Mouse (Mus musculus) fat pad, adult 2 months (tissue): ENCODE measurements around the gene Pitx1.

Source experiments
- DNase-seq: peaks from one replicate; pipeline ENCODE4 v3.0.0-alpha.2; 2011; ENCODE audit warnings: low read depth, low spot score; ENCODE audit errors: extremely low read depth

The Pitx1 gene

DNA sequence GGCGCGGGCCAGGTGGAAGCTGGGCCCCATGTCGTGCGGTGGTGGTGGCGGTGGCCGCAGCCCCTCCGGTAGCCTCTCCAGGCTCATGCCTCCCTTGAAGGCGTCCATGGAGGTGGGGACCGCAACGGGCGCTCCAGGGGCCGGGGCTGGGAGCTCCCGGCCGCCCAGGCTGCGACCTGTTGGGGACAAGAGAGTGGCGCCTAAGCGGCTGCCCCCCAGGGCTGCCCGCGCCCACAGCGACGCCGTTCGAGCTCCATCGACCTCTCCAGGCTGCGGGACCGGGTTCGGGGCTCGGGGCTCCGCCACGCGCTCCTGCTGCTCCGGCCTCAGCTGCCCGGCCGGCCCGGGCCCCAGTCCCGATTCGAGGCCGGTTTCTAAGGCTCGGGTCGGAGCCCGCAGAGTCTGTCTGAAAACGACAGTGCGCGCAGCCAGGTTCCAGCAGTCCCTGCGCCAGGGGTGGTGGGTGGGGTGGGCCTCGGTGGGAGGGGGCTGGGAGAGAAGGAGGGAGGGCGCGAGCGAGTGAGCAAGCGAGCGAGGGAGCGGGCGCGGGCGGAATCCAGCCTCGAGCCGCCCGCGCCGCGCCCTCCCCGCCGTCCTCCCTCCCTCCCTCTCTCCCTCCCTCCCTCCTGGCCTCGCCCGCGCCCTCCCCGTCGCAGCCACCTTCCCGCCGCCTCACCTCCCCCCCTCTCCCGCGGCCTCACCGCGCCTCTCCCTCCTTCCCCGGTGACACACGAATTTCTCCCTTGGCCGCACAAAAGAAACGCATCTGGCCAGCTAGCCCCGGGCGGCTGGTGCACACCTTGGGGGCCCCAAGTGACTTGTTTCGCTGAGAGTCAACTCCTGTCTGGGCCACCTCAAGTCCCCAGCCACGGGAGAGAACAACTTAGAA, 4.9 kb downstream of the Pitx1 start:
- DNase-seq: no peak

DNA sequence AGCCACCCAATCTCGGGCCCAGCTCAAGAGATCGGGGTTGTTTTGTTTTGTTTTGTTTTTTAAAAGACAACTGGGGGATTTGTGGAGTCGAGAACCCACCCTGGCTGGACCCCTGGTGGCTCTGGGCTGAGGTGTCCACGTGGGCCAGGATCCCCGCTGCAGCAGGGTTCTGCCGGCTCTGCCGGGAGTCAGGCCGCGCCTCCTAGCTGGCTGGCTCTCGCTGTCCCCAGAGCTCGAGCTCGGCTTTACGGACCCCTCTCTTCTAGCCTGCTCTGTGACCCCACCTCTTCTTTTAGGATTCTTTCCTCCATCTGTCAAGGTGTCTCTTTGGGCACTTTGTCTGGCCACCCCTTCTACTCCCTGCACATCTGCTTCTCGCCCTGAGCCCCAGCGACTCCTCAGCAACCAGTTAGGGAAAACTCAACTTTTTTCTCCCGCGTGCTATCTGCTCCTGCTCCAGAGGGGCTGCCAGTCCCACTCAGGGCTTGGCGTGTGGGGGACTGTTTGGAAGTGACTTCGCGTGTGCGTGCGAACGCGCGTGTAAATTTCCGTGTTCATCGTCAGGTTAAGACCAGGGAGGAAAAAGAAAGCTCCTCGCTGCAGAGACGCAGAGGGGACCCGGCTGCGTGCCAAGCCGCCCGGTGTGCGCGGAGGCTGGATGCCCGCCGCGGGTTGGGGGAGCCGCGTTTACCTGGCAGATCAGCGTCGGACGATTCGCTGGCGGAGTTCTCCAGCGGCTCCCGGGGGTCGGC, 5.7 kb downstream of the Pitx1 start:
- DNase-seq: no peak

DNA sequence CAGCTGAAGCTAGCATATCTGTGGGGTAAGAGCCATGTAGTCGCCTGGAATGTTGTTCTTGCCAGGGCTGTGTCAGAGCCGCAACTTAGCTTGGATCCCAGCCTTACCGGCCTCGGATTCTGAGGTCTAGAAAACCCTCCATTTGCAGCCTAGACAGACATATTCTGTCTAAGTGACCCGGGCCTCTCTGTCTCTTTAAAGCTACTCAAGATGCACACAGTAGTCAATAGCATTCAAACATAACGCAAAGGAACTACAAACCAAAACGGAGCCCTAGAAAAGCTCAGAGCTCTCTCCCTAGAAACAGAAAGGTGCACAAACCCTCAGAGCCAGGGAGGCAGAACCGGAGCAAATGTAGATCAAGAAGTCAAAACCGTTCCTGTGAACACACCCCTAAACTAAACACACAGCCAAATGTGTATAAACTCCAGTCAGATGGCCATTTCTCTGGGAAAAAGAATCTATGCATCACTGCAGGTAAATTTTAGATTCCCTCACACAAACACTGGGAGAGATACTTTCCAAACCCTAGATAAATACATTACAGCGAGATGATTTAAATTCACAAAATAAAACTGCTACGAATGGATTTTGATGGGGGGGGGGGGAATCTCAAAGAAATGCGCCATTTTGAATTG, 6.9 kb downstream of the Pitx1 start:
- DNase-seq: no peak

DNA sequence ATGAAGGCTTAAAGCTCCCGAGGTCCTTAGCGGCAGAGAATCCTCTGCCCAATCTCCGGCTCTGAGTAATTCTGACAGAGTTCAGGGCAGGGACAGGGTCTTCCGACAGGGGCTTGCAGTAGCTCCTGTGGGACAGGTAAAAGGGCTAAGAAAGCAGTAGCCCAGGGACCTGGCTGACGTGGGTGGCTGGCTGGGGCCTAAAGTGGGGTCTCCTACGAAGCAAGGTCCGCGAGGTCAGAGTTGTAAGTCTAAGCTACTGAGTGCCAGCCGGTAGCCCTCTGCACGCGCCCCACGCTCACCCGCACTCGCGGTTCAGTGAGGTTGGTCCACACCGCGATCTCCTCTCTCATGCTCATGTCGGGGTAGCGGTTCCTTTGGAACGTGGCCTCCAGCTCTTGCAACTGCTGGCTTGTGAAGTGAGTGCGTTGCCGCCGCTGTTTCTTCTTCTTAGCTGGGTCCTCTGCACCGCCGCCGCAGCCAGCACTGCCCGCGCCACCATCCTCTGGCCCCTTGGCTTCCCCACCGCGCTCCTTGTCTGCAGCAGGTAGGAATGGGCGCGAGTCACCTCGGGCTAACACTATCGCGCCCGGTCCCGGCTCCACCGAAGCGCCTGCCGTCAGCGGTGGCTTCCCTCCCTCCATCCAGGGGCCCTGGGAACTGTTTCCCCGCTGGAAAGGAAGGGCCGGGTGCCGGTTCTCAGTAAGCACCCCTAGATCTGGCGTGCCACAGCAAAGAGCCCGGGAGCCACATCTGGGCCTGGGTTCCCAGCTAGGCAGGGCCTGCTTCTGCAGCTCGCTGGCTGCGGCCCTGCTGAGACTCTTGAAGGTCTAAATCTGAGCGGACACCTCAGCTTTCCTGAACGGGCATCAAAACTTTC, 7.6 kb downstream of the Pitx1 start:
- no peak for DNase-seq

DNA sequence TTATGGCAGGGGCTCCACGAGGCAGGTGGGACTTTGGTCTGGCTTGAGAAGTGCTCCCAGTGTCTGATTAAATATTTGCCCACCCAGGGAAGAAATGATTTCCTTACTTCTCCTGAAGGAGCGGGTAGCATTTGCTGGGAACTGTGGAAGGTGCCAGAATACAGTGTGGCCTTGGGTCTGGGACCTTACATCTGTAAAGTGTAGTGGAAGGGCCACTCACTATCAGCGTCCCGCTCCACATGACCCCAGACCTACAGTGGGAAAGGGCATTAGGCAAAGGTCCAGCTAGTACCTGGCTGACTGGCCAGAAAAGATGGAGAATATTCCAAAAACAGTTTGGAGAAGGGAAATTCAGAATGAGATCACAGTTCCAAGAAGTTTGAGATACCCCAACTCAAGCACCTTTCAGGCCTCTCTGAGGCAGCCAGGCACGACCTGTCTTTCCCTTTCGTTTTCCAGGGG, 8.3 kb downstream of the Pitx1 start:
- DNase-seq: no peak

DNA sequence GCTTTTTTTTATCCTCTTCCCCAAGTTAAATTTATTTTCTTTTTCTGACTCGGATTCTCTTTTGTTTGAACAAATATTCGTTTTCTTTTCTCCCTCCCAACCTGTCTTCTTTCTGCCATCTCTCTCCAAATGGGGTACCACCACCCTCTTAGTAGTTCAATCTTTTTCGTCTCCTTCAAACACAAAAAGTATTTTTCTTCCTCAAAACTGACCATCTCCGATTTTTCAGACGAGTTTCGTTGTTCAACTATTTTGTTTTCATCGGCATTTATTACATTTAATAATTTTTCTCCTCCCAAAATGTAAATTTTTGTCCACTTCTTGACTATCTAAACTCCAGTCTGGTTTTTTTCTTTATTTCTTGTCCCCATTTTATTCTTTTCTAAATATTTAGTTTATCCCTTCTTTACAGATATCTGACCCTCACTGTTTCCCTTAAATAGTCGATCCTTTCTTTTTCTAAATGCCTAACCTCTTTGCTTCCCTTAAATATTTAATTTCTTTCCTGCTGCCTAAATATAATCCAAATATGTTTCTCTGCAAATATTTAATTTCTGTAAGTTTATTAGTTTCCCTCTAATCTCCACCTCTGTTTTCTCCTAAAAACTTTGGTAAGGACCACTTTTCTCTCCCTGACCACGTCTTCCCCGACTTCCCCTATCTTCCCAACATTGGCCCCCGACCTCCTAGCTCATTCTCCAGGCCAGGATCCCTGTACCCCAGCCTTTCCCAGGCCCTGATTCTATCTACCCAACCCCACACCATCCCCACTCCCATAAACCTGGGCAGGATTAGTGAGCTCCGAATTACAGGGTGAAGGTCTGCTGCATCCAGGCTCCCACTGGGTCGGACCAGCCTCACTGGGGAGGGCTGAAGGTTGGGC, 9.0 kb downstream of the Pitx1 start:
- DNase-seq: no peak

DNA sequence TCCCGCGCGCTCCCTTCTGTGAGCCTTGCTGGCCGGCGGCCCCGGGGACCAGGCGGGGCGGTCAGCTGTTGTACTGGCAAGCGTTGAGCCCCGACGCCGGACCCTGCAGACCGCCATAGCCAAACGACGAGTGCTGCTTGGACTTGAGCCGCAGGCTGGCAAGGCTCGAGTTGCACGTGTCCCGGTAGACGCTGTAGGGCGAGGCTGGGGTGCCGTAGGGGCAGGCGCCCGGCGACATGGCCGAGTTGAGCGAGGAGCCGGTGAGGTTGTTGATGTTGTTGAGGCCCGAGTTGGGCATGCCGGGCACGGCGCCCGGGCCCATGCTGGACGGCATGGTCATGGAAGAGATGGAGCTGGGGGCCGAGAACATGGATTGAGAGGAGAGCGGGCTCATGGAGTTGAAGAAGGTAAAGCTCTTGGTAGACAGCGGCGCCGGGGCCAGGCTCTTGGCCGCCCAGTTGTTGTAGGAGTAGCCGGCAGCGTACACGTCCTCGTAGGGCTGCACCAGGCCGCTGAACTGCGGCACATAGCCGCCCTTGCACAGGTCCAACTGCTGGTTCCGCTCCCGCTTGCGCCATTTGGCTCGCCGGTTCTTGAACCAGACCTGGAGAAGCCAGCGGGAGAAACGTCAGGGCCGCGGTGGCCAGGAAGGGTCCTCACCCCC, 9.9 kb downstream of the Pitx1 start:
- DNase-seq: no peak

DNA sequence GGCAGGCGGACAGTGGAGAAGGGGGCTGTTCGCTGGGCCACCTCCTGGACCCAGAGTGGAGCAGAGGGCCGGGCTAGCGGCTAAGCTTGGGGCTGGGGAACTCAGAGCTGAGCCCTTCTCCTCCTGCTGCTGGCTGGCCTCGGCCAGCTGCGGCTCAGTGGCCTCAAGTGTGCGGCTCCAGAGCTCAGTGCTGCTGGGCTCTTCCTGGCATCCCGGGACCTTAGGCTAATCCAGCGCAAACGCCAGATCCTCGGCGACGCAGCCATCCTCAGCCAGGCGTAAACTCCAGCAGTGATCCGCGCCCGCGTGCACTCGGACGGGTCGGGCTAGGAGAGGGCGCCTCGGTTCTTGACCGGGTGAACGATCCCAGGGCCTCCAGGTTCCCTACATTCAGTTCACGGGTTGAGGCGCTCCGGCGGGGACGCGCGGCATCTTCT, 10.7 kb downstream of the Pitx1 start:
- no peak for DNase-seq

DNA sequence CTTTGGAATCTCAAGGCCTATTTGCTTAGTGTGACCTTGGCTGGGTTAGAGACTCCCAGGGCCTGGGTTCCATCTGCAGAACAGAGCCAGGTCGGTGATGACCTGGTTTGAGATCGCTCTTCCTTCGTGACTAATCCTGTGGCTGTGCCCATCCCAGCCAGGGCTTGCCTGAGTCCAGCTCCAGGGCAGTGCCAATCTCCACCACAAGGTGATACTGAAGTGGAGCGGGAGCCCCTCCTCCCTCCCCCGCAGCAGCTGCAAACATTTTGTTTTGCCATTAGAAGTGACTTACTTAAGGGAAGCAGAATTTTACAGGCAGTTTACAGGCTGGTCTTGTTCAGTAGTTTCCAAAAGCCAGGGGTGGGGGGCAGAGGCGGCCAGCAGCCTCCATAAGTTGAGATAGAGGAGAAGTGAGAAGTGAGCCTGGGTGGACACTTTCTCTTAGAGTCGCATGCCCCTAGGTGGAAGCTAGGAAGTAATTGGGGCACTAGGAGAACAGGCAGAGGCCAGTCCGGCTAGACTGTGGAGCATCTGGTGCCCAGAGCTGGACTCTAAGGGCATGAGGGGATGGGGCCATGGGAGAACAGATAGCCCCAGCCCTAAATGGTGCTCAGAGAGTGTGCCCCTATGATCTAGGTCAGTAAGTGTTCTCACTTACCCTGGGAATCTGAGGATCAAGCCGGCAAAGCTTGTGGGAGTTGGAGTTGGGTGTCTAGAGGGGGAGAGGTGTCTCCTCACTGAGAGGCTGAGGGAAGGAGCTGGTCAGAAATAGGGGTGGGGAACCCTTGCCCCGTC, 11.6 kb downstream of the Pitx1 start:
- no peak for DNase-seq

DNA sequence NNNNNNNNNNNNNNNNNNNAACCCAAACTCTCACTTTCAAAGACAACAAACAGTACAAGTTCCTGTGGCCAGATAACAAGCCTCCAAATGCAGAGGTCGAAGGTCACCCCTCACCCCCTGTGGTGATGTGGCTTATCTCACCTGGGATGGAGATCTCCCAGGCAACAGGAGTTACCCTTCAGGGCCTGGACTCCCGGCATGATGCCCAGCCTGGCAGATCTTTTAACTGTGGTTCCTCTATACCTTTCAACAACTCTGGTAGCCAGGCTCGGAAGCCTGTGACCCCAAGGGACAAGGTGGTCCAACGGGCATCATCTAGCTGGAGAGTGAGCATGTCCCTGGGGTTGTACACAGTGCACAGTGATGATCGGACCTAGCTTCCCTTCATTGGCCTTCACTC, 13.5 kb downstream of the Pitx1 start:
- DNase-seq: no peak

DNA sequence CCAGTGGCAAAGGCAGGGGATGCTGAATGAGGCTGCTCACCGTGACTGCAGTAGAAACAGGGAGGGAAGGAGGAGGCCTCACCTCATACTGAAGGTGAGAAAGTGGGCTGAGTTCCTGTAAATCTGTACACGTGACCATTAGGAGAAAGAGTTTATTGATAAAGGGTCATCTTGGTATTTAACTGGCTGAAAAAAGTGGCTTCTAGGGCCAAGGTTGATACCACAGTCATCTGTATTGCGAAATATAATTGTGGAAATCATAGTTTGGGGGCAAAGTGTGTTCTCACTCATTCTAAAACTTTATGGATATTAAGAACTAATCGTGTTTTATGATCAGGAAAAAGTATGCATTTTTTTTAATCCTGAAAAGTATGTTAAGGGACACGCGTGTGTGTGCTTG, 21.2 kb downstream of the Pitx1 start:
- DNase-seq: no peak

DNA sequence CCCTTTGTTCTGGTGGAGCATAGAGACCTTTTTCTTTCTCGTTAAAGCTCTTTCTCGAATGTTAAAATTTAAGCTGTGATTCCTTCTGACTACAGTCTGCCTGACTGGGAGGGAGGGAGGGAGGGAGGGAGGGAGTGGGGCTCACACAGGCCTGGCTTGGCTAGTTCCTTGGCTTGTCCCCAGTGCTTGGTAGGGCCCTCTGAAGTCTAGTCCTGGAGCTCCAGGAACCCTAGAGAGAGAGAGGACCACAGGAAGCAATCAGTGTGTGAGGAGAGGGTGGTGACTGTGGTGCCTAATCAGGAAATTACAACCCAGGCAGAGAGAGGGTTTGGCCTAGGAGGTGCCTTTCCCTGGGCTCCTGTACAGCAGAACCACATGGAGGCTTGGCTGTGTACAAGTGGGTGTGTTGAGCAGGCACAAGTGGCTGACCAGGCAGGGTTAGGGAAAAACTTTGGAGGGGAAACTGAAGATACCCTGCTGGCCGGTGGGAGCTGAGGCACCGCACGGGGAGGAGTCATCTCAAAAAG, 22.4 kb downstream of the Pitx1 start:
- no peak for DNase-seq

DNA sequence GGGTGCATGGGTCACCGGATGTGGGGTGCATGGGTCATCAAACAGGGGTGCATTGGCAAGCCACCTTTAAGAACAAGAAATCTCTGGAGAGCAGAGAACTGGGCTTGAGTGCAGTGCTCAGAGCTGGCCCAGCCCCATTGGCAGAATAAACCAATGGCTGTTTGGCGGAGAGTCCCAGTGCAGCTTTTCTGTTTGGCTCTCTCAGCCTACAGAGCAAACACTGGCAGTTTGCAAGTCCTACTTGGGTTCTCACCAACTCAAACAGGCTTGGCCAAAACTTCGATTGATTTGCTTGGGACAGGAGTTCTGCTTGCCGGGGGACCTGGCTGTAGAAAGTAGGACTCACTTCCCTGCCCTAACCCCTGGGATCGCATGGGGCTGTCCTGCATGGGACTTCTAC, 25.0 kb downstream of the Pitx1 start:
- DNase-seq: no peak

DNA sequence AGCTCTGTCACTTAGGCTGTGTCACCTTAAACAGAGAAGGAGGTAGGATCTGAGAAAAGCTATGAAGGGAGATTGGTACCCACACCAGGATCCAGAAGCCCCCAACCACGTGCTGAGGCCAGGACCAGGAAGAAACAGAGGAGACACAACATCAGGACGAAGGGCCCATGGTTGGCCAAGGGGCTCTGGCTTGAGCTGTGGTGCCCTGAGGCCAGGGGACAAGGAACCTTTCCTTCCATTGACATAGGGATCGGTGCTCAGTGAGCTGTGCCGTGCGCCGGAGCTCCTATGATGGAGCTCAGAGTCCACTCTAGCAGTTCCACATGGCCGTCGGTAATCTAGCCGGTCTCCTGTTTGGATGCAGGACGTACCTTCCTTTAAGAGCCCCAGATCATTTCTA, 26.3 kb downstream of the Pitx1 start:
- no peak for DNase-seq

DNA sequence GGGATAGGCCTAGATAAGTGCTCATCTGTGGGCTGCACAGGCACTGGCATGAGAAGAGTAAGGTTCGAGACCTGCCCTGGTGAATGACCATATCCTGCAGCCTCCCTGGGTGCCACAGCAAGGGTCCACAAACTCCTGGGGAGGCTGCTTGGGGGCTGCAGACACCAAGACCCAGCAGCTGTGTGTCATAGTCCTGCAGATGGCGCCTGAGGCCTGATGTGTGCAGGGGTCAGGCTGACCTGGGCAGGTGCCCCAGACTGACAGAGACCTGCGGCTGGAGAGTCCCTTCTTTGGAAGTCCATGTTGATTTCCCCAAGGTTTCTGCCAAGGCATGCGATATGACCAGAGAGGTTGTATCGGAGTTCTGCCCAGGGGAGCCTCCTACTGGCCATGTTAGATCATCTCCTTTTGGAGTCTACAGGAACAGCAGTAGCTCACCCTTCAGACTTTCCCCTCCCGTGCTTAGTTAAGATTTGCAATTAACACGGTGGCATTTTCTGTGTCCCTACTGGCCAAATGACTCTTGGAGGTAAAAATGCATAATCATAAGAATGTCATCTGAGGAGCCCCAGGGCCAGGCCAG, 26.9 kb downstream of the Pitx1 start:
- no peak for DNase-seq

DNA sequence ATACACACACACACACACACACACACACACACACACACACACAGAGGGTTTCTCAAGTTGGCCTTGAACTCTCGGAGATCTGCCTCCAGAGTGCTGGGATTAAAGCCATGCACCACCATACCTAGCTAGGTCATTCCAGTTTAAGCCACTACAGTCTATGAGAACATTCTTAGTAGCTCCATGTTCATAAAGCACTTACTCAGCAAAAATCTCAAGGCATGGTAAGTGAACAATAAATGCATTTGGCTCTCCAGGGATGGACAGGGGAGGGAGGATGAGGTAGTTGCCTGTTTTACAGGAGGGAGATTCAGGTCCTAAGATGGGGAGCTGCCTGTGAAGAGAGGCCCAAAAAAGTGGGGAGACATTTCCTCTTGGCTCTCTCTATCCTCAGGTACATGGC, 32.0 kb downstream of the Pitx1 start:
- no peak for DNase-seq

DNA sequence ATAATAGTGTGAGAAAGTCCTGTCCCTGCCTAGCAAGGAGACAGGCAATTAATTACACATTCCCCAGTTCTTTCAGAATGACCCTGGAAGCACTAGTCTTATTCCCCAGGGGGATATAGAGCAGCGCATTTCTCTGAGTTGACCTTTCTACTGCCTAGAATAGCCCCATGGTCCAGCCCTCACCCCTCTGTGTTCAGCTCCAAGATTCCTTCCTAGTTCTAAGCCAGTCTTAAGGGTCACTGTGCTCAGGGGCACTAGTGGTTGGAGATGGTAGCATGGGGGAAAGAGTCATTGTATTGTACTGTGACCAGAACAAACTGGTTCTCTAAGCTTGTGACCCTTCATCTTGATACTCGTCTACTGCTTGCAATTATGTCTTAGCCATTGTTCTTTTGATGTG, 34.7 kb downstream of the Pitx1 start:
- DNase-seq: no peak

DNA sequence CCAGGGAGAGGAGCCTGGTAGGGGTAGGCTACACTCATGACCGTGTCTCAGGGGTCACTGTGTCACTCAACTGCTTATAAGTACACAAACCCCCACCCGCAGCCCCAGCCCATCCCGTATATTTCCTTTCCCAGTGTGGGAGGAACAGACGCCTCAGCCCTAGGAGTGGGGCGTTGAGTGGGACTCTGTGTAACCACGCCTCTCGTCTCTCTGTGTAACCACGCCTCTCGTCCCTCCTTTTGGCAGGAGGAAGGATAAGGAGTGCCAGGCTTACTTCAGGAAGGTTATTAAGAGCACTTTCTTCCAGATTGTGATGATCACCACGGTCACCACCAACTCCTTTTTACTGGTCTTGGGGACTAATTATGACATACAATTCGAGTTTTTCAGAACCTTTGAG, 49.9 kb downstream of the Pitx1 start:
- no peak for DNase-seq
